Mouse (Mus musculus): ENCODE results near the gene Ascl1. TPM values are rescaled to one million over a fixed set of nuclear protein-coding genes. Genes with fewer than 3 reads are reported as not detected.

Gene Ascl1
- 1.9 and 3.3 TPM in 2 replicates for polyA plus RNA-seq (2012; rRNA removed; ENCODE audit: low replicate concordance)

DNA sequence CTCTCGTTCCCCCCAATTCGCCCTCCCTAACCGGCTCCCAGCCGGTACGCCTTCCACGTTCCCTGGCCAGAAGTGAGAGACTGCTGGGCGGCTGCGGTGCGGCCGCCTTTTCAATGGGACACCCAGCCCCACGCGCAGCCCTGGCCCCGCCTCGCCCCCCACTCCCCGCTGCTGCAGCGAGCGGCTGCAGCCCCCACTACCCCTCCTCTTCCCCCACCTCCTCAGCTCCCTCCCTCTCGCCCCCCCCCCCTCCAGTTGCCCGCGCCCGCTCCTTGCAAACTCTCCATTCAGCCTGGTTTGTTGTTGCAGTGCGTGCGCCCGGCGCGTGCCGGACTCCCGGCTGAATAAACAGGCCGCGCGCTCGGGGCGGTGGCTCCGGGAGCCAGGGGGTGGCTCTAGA, at the start of gene Ascl1:
Ascl1 (minus strand) TSS at position 85 of the 400 bp plus-strand sequence.

DNA sequence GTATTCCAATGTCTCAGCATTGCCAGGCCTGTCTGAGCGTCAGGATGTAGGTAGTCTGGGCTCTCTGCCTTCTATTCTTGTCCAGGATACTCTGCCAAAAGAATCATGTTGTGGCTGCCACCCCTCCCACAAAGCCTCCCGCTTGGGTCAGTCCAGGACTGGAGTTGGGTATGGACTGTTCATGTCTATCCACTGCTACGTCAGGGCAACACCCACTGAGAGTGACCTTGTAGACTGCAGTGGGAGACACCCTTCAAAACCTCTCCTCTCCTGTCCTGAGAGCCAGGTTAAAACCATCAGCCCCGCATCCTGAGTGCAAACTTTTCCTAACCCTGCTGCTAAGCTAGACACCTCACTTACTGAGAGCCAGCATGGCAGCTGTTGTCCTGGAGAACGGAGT, 28.2 kb upstream of the Ascl1 start, which contains the start of gene Pah:
Pah (plus strand) TSS at position 150 of the 400 bp plus-strand sequence.

Other genes starting within 250 kb of the Ascl1 start
- 0.19 and 0.97 TPM in 2 replicates for gene Pah, start 28.1 kb upstream of the Ascl1 start, polyA plus RNA-seq (2012; rRNA removed; ENCODE audit: low replicate concordance)

Data from mammary gland, adult 2 months (tissue).